Mouse (Mus musculus) megakaryocyte, embryonic 14.5 days (primary cell): ENCODE results near the gene Atp5l.

ENCODE experiments used
- FLI1 ChIP-seq: IDR thresholded peaks from 2 replicates; pipeline ENCODE4 v1.6.1; 2012; ENCODE audit warnings: low read length, inconsistent platforms, mixed read lengths
- GATA1 ChIP-seq: IDR thresholded peaks from 3 replicates; pipeline ENCODE4 v1.6.1; 2012; ENCODE audit warnings: mixed read lengths, low read length, inconsistent platforms, borderline replicate concordance

DNA sequence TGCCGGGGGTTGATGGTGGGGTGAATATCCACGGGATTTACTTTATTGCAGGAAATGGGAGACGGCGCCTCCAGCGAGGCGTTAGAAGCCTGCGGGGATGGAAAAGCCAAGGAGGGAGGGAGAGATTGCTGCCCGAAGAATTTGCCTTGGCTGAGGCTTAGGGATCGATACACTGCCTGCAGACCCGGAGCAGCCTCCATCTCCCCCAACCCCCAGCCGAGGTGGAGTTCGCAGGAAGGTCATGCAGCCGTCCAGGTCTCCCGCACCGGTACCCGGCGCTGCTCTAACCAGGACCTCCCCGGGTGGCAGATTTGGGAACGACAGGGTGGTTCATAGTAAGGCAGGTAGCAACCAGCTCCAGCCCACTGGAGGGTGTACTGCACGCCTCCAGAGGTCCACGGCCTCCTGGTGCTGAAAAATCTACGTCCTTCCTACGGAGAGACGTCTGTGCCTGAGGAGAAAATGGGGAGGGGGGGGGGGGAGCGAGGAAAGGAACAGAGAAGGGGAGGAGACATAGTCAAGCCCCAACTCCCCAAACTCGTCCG, 38.0 kb downstream of the Atp5l start:
- TF ChIP-seq GATA1 (no peak), FLI1 (no peak)
